Mouse (Mus musculus): ENCODE results near the gene Tk1.
A peak's percentile ranks its signal among the peaks of the same experiment; 100 is the strongest.
"Not testable (repeated sequence)": the region's sequence is repeated elsewhere in the genome, so short reads cannot be mapped to it uniquely, and the experiment has no call there.

Gene Tk1

GRCm38 (mm10) chr11:117846640-117847039 lies 20.7 kb upstream of the Tk1 start:
- no peak for DNase-seq (ENCODE audit: low spot score)

- DNase-seq (ENCODE audit: low spot score) = no peak
Observed at GRCm38 (mm10) chr11:117845651-117846050, 19.8 kb upstream of the Tk1 start.

- no peak for DNase-seq (ENCODE audit: low spot score)
Observed at GRCm38 (mm10) chr11:117844997-117845396, 19.1 kb upstream of the Tk1 start.

GRCm38 (mm10) chr11:117843434-117843833 lies 17.5 kb upstream of the Tk1 start:
- DNase-seq (ENCODE audit: low spot score) = no peak

GRCm38 (mm10) chr11:117840910-117841309 lies 15.0 kb upstream of the Tk1 start:
- DNase-seq (ENCODE audit: low spot score) = no peak

GRCm38 (mm10) chr11:117839021-117839420 lies 13.1 kb upstream of the Tk1 start:
- DNase-seq (ENCODE audit: low spot score) = no peak

- DNase-seq (ENCODE audit: low spot score) = no peak
Observed at GRCm38 (mm10) chr11:117838572-117838971, 12.7 kb upstream of the Tk1 start.

GRCm38 (mm10) chr11:117836306-117836705 lies 10.4 kb upstream of the Tk1 start:
- DNase-seq (ENCODE audit: low spot score) = no peak

- no peak for DNase-seq (ENCODE audit: low spot score)
Observed at GRCm38 (mm10) chr11:117834086-117834485, 8.2 kb upstream of the Tk1 start.

- DNase-seq (ENCODE audit: low spot score) = not testable (repeated sequence)
Observed at GRCm38 (mm10) chr11:117833509-117833908, 7.6 kb upstream of the Tk1 start.

GRCm38 (mm10) chr11:117832086-117832969 lies 6.4 kb upstream of the Tk1 start:
- no peak for DNase-seq (ENCODE audit: low spot score)

- DNase-seq (ENCODE audit: low spot score) = no peak
Observed at GRCm38 (mm10) chr11:117830401-117830800, 4.5 kb upstream of the Tk1 start.

GRCm38 (mm10) chr11:117829671-117830215 lies 3.9 kb upstream of the Tk1 start:
- no peak for DNase-seq (ENCODE audit: low spot score)

GRCm38 (mm10) chr11:117828888-117829604 lies 3.2 kb upstream of the Tk1 start:
- DNase-seq (ENCODE audit: low spot score) = no peak

- no peak for DNase-seq (ENCODE audit: low spot score)
Observed at GRCm38 (mm10) chr11:117828149-117828887, 2.4 kb upstream of the Tk1 start.

GRCm38 (mm10) chr11:117827386-117827785 lies 1.5 kb upstream of the Tk1 start:
- DNase-seq (ENCODE audit: low spot score) = no peak

GRCm38 (mm10) chr11:117826916-117827315 lies 1.0 kb upstream of the Tk1 start:
- no peak for DNase-seq (ENCODE audit: low spot score)

GRCm38 (mm10) chr11:117826164-117826563 lies 272 bp upstream of the Tk1 start:
- DNase-seq (ENCODE audit: low spot score) = no peak

- peak; percentile 73 for DNase-seq (ENCODE audit: low spot score)
Observed at GRCm38 (mm10) chr11:117824060-117824969, 1.6 kb downstream of the Tk1 start.

- DNase-seq (ENCODE audit: low spot score) = no peak
Observed at GRCm38 (mm10) chr11:117823411-117823810, 2.5 kb downstream of the Tk1 start.

- DNase-seq (ENCODE audit: low spot score) = no peak
Observed at GRCm38 (mm10) chr11:117822728-117823241, 3.1 kb downstream of the Tk1 start.

Data from ovary, postnatal 14 days (tissue).